Mouse (Mus musculus) stomach, adult 2 months (tissue): ENCODE measurements around the gene Olfr789. TPM values are rescaled to one million over a fixed set of nuclear protein-coding genes. Genes with fewer than 3 reads are reported as not detected.

Experiments
- polyA plus RNA-seq: library from polyadenylated mRNA; depleted of rRNA; stranded (reverse); fragments of >200 nt; gene quantifications from 2 replicates; pipeline ENCODE4 v1.2.3, GENCODE M21; 2012; rRNA removed

The Olfr789 gene
- polyA plus RNA-seq, result not detected in 2 replicates

GRCm38 (mm10) chr10:129484452-129484851 lies at the start of gene Olfr789:
Gene Olfr789, plus strand, starts transcription at chr10:129484752.

GRCm38 (mm10) chr10:129461562-129461961 lies 23.0 kb upstream of the Olfr789 start, which contains the start of gene Olfr787:
Gene Olfr787, plus strand, starts transcription at chr10:129461862.

DNA sequence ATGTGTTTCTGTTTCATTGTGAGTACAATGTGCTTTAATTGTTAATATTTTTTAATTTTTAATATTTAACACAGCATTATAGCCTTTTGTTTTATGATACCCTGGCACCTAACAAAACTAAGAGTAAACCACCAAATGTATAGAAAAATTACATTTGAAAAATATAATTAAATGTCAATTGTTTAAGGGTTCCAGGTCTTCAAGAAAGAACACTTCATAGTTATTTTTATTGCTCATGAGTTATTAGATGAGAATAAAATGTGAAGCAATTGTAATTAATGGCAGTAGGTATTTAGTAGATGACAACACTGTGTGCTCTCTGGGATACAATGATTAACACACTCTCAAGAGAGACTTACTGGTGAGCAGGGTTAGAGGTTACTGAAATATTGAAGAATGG lies 13.9 kb upstream of the Olfr789 start, which contains the start of gene Olfr788:
Olfr788 (plus strand) TSS at position 301 of the 400 bp plus-strand sequence.

GRCm38 (mm10) chr10:129498192-129498591 lies 13.6 kb downstream of the Olfr789 start, which contains the start of gene Olfr790:
Gene Olfr790, plus strand, starts transcription at chr10:129498492.

DNA sequence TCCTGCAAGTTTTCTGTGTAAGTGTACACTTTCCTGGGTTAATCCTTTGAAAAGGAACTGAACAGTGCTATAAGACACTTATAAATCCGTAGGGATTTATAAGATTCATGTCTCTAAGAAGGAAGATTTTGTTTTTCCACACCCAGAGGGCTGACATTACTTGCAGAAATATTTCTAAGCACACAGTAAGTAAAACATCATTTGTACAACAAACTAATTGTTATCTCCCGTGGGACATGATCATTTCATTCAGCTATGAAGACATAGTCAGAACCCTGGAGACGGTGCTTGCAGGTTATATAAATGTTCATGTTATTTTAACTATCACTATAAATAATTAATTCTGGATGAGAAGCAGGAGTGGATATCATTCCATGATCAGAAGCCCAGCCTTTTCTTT lies 36.9 kb downstream of the Olfr789 start, which contains the start of gene Olfr791:
Olfr791 (plus strand) TSS at position 301 of the 400 bp plus-strand sequence.

GRCm38 (mm10) chr10:129538862-129539261 lies 54.3 kb downstream of the Olfr789 start, which contains the start of gene Olfr792:
Gene Olfr792, plus strand, starts transcription at chr10:129539162.

Other genes starting within 250 kb of the Olfr789 start
- gene Olfr774, start 248.5 kb upstream of the Olfr789 start, polyA plus RNA-seq, result not detected in 2 replicates
- not detected in 2 replicates for gene Olfr775, start 236.3 kb upstream of the Olfr789 start, polyA plus RNA-seq
- gene Olfr776, start 225.6 kb upstream of the Olfr789 start, polyA plus RNA-seq, result not detected in 2 replicates
- not detected in 2 replicates for gene Olfr777, start 213.3 kb upstream of the Olfr789 start, polyA plus RNA-seq
- gene Olfr780, start 166.6 kb upstream of the Olfr789 start, polyA plus RNA-seq, result not detected in 2 replicates
- not detected in 2 replicates for gene Olfr781, start 155.9 kb upstream of the Olfr789 start, polyA plus RNA-seq
- not detected in 2 replicates for gene Olfr782, start 135.9 kb upstream of the Olfr789 start, polyA plus RNA-seq
- gene Olfr784, start 100.7 kb upstream of the Olfr789 start, polyA plus RNA-seq, result 0.03 TPM in 1 of 2 replicates, not detected in the other
- not detected in 2 replicates for gene Olfr785, start 79.3 kb upstream of the Olfr789 start, polyA plus RNA-seq
- gene Olfr786, start 57.4 kb upstream of the Olfr789 start, polyA plus RNA-seq, result not detected in 2 replicates
- gene Olfr787, start 22.9 kb upstream of the Olfr789 start, polyA plus RNA-seq, result not detected in 2 replicates
- gene Olfr788, start 13.8 kb upstream of the Olfr789 start, polyA plus RNA-seq, result not detected in 2 replicates
- not detected in 2 replicates for gene Olfr790, start 13.7 kb downstream of the Olfr789 start, polyA plus RNA-seq
- gene Olfr791, start 37.0 kb downstream of the Olfr789 start, polyA plus RNA-seq, result not detected in 2 replicates
- gene Olfr792, start 54.4 kb downstream of the Olfr789 start, polyA plus RNA-seq, result not detected in 2 replicates
- not detected in 2 replicates for gene Olfr794, start 82.9 kb downstream of the Olfr789 start, polyA plus RNA-seq
- not detected in 2 replicates for gene Olfr796, start 127.8 kb downstream of the Olfr789 start, polyA plus RNA-seq
- not detected in 2 replicates for gene Olfr798, start 143.2 kb downstream of the Olfr789 start, polyA plus RNA-seq
- not detected in 2 replicates for gene Olfr799, start 152.7 kb downstream of the Olfr789 start, polyA plus RNA-seq
- not detected in 2 replicates for gene Olfr800, start 172.9 kb downstream of the Olfr789 start, polyA plus RNA-seq
- gene Olfr801, start 189.1 kb downstream of the Olfr789 start, polyA plus RNA-seq, result not detected in 2 replicates
- gene Olfr802, start 203.4 kb downstream of the Olfr789 start, polyA plus RNA-seq, result not detected in 2 replicates
- gene Olfr803, start 209.5 kb downstream of the Olfr789 start, polyA plus RNA-seq, result not detected in 2 replicates
- gene Olfr804, start 218.5 kb downstream of the Olfr789 start, polyA plus RNA-seq, result not detected in 2 replicates
- gene Olfr805, start 244.6 kb downstream of the Olfr789 start, polyA plus RNA-seq, result not detected in 2 replicates